Mouse (Mus musculus): ENCODE data around the gene Oit3. TPM values are rescaled to one million over a fixed set of nuclear protein-coding genes. Genes with fewer than 3 reads are reported as not detected.
"Not testable (repeated sequence)": the region's sequence is repeated elsewhere in the genome, so short reads cannot be mapped to it uniquely, and the experiment has no call there.

The Oit3 gene
- total RNA-seq, 2 experiments from 2014 or later: 0.16 TPM; not detected in 1

DNA sequence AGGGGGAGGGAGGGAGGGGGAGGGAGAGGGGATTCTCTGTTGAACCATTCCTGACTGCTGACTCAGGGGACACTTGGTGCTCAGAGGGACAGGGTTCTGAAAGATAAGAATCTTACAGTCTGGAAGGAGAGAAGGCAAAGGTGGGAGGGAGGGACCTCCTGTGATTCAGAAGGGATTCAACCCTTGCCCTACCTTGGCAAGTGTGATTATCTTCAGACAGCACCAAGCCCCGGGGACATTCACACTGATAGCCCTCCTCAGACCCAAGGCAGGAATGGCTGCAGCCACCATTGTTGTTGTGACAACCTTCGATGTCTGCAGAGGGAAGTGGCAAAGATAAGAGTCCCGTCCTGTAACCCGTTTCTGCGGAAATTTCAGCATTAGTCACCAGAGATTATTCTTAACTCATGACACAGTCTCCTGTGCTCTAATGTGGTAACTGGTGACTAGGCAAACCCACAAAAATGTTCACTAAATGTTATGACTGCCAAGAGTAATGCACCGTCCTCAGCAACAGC lies 10.8 kb downstream of the Oit3 start:
- no peak for DNase-seq (ENCODE audit: extremely low spot score in 1 of 2, low spot score in 1 of 2)

DNA sequence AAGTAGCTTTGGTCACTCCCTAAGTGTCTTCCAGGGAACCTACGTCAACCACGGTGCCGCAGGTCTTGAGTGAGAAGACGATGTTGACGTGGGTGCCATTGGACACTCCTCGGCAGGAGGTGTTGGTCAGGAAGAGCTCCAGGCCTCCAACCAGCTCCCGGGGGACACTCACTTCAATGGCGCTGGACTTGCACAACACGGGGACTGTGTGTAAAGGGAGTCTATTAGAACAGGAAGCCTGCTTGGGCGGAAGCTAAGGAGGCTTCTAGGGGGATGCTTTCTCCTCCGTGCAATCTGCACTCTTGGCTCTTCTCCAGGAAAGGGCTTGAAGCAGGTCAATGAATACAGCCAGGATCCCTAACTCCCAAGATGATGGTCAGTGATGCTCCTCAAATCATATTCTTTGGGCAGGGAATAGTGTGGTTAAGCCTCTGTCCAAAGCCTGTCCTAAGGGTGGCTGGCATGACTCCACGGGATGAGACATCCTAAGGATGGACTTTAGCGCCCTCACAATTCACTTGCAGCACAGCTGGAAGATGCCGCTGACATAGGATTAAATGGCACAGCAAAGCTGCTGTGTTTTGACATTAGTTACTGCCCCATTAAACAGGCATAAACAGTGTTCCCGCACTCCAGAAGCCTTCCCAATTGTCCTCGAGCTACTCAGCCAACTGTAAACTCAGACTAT lies 12.0 kb downstream of the Oit3 start:
- DNase-seq (ENCODE audit: extremely low spot score in 1 of 2, low spot score in 1 of 2): no peak

DNA sequence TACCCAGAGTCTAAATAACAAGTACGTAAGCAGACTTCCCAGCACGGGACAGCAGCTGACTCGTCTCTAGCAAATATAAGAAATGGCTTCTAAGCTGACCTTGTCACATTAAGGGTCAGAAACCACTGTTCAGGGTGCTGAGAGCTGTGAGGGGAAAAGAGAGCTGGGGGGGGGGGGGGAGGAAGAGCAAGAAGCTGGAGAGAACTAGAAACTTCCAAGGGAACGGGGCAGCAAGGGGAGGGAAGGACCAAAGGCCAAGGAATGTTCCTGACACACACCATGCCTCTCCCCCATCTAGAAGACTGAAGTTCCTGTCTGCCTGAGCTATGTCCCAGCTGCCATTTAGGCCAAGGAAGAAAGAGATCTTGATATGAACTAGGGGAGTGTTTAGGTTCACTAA lies 15.2 kb downstream of the Oit3 start:
- no peak for DNase-seq (ENCODE audit: extremely low spot score in 1 of 2, low spot score in 1 of 2)

DNA sequence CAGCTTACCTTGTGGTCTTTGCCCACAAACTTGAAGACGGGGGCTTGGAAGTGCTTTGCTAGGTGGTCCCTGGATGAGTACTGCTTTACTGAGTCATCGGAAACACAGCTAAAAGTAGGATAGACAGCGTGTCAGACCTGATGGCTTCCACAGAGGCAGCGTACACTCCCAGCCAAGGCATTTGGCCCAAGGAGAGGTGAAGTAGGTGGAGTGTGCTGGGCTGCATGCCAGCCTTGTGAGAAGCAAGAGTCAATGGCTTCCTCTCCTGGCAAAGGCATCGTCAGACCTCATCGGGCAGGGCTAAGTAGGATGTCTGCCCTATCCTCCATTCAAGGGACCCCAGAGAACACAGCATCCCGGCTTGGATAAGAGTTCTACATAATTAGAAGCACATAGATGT lies 16.2 kb downstream of the Oit3 start:
- no peak for DNase-seq (ENCODE audit: extremely low spot score in 1 of 2, low spot score in 1 of 2)

DNA sequence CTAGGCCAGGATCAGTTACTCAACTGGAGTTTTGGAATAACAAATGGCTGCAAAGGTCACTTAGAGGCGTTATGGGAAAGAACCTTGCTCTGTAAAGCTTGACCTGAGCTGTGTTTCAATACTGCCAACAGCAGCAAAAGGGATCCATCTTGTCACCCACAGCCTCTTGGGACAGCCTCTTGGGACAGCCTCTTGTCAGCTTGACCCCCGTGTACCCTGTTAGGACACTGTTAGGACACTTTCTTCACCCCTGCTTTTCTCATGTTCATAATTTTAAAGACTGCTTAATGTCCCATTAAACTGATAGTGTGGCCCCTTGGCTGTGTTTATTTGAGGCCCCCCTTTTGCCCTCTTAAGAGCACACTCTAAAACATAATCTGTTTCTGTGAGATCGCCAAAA lies 17.1 kb downstream of the Oit3 start:
- DNase-seq (ENCODE audit: extremely low spot score in 1 of 2, low spot score in 1 of 2): no peak

DNA sequence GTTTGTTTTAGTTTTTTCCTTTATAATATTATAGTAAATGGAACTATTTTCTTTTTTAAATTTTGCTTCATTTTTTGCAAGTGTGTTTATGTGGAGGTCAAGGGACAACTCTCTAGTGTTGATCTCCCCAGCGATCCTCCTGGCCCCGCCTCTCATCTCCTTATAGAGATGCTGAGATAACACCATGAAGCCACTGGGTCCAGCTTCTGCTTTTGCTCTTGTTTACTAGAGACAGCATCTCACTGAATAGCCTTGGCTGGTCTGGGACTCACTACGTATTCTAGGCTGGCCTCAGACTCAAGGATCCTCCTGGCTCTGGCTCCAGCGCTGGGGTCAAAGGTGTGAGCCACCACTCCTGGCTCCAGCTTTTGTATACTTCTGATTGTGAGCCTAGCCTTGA lies 22.1 kb downstream of the Oit3 start:
- no peak for DNase-seq (ENCODE audit: extremely low spot score in 1 of 2, low spot score in 1 of 2)

DNA sequence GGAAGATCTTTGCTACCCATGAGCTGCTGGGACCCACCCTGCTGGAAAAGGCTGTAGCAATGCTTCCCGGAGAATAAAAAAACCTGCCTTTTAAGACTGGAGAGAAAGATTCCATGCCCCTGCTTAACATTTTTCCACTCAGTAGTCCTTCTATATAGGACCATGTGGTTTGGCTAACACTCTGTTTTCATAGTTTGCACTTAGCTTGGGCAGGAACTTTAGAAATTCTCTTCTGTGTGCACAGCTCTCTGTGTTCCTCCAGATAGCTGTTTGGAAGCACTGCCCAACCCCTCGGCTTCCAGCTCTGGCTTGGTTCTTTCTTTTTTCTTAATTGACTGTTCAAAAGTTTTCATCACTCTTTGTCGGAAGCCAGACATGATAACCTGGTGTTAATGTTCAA lies 25.0 kb downstream of the Oit3 start:
- DNase-seq (ENCODE audit: extremely low spot score in 1 of 2, low spot score in 1 of 2): no peak

DNA sequence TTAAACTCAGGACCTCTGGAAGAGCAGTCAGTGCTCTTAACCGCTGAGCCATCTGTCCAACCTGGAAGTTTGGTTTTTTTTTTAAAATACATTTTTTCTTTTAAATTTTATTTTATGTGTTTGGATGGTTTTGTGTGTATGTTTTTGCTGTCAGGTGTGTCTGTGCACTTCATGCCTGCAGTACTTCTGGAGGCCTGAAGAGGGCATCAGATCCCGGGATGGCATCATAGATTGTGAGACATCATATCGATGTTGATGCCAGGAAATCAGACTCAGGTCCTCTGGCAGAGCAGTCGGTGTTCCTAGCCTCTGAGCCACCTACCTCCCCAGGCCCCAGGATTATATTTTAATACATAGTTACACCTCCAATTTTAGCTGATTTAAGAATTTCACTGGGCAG lies 27.9 kb downstream of the Oit3 start:
- DNase-seq (ENCODE audit: extremely low spot score in 1 of 2, low spot score in 1 of 2): no peak

DNA sequence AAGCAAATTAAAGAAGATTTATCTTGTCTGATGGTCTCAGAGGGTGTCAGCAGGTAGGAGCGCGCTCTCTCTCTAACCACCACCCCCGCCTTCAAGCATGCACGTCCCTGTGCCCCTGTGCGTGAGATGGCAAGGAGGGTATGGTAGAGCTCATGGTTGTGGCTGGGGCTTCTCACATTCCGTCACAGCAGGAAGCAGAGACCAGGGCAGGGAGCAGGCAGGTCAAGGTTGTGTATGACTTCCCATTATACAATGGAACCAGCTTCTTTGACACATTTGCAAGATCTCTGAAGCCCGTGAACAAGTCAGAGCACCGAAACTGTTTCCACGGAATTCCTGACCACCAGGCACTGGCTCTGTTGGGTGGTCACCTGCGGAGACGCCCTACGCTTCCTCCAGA lies 31.3 kb downstream of the Oit3 start:
- DNase-seq (ENCODE audit: extremely low spot score in 1 of 2, low spot score in 1 of 2): no peak

DNA sequence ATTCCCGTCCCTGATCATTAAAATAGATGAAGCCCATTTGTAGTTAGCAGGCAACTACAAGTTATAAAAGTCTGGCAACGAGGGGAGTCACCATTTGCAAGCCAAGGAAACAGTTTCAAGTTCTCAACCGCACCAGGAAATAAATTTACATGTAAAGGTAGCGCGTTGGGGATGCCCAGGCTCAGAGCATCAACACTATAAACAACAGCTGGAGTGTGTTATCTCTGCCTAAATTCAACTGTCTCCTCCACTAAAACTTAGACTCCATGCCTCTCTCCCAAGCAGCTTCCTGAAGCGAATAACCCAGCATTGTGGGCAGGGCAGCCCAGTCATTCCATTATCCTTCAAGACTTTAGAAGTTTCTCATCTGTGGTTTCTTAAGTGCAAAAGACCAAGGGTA lies 33.1 kb downstream of the Oit3 start:
- no peak for DNase-seq (ENCODE audit: extremely low spot score in 1 of 2, low spot score in 1 of 2)

DNA sequence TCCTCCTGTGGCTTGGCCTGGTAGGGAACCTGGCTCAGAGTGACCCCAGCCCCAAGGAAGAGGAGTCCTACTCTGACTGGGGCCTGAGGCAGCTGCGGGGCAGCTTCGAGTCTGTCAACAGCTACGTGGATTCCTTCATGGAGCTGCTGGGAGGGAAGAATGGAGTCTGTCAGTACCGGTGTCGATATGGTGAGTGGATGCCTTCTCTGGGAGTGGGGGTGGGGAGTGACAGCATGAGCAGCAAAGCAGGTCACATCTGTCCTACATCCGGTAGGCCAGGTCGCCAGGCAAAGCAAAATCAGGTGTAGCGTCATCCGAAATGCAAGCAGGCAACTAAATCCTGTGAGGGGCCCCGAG lies 37.8 kb downstream of the Oit3 start:
- no peak for DNase-seq (ENCODE audit: extremely low spot score in 1 of 2, low spot score in 1 of 2)

DNA sequence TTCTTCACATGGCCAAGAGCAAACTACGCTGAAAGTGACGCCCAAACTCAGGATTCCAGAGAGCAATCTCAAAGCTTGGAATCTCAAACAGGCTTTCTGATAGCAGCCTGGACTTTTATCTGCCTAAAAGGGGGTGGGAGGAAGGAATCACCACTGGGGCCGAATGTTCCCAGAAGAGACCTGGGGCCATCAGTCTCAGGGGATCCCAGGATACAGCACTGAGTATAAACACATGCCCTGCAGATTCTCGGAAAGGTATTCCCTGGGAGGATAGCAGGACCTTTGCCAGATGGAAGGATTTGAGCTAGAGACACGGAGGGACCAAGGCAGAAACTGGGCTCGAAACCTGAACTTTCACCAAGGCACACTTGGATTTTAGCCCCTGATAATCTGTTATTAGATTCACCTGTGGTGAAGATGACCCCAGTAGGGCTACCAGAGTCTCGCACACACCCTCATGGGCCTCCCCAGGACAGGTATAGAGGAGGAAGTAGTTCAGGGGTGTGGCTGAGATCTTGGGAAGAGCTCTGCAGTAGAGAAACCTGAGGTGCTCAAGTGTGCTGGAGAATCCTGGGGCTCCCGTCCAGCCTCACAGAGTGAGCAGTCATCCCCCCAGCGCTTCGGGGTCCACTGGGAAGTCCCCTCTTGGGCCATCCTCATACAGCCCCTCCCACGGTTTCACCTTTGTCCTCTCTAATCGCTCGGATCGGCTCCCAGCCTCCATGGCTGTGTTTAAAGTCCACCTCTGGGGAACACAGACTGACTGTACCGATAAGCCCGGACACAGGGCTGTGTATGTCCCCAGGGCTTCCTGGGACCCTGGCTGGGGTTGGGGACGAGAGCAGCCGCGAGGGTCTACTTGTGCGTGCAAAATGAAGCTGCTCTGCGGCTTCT lies 38.4 kb downstream of the Oit3 start, which contains the start of gene Pla2g12b:
Pla2g12b (plus strand) TSS at position 762 of the 894 bp plus-strand sequence.
- no peak for DNase-seq (ENCODE audit: extremely low spot score in 1 of 2, low spot score in 1 of 2)

DNA sequence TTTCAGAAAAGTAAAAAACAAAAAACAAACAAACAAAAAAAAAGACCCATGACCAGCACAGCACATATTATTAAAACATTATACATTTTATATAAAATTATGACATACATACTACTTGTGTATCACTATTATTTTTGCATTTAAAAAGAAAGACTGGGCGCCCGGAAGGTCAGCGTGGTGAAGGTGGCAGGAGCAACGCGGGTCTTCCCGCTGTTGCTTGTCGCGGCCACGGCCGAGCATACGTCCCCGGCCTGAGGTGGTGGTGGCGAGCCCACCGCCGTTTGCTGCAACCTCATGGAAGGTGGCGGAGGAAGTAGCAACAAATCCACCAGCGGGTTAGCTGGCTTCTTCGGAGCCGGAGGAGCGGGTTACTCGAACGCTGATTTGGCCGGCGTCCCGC lies 46.1 kb downstream of the Oit3 start, which contains the start of gene Gm10273:
Gm10273 (plus strand) TSS at position 172 of the 400 bp plus-strand sequence.
- DNase-seq (ENCODE audit: extremely low spot score in 1 of 2, low spot score in 1 of 2): not testable (repeated sequence)

DNA sequence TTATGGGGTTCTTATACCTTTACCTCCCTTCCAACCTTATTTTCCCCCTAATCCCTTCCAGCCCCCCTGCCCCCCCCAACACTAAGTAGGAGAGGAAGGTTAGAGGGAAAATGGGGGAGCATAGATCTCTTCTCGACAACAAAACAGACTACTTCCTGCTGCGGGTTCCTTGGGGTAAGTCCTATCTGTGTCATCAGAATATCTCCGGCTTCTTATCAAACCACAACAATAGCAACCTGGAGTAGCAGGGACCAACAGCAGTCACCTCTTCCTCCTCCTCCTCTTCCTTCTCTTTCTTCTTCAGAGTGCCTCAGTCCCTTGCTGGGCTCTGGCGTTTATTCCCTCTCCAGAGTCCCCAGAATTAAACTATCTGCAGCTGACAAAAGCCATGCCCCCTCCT lies 49.7 kb downstream of the Oit3 start:
- DNase-seq (ENCODE audit: extremely low spot score in 1 of 2, low spot score in 1 of 2): no peak

DNA sequence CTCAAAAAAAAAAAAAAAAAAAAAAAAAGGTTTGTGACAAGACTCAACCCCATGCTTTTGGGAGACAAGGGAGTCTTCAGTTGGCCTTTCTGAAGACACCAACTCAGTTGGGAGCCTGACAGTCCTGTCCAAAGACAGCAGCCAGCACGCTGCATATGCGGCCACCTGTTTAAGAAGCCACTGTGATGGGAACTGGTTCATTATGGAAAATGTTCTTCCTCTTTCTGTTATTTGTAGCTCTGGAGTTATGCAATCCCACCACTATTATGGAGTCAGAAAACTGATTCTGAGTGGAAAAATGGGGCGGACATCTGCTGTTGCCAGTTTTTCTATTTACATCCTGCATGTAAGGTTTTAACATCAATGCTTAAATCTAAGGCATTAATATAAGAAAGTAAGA lies 51.9 kb downstream of the Oit3 start:
- DNase-seq (ENCODE audit: extremely low spot score in 1 of 2, low spot score in 1 of 2): no peak

DNA sequence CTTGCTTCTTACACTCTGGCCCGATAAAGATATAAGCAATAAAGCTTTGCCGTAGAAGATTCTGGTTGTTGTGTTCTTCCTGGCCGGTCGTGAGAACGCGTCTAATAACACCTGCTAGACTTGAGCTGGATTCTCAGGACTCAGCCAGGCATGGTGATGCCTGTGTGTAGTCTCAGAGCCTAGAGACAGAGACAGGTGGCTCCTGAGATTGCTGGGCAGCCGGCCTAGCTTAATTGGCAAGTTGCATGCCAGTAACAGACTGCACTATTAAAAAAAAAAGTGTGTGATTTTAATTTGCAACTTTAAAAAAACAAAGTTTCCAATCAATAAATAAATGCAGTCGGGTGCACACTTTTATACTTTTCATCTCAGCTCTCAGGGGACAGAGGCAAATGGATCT lies 54.6 kb downstream of the Oit3 start:
- peak; percentile 18 to 46 for DNase-seq (ENCODE audit: extremely low spot score in 1 of 2, low spot score in 1 of 2)

DNA sequence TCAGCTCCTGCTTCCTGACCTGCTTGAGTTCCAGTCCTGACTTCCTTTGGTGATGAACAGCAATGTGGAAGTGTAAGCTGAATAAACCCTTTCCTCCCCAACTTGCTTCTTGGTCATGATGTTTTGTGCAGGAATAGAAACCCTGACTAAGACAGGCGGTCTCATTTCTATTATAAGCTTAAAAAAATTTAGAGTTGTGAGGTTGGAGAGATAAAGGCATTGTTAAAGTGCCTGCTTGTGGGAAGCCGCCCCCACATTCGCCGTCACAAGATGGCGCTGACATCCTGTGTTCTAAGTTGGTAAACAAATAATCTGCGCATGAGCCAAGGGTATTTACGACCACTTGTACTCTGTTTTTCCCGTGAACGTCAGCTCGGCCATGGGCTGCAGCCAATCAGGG lies 60.0 kb downstream of the Oit3 start:
- not testable (repeated sequence) for DNase-seq (ENCODE audit: extremely low spot score in 1 of 2, low spot score in 1 of 2)

DNA sequence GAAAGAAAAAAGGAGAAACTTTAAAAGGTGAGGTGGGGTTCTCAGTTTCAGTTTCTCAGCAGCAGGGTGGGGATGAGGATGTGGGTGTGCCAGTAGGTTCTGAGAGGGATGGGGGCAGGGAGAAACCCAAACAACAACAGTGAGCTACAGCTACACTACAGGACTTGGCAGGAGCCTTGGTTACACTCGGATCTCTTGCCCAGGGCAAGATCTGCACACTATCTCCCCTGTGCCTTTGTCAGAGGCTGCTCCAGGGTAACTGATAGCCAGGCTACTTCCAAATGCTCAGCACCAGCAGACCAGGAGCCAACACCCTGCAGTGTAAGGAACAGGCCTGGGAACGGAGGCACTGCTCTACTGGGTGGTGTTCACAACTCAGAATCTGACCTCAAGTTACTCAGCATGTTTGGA lies 61.2 kb downstream of the Oit3 start:
- DNase-seq (ENCODE audit: extremely low spot score in 1 of 2, low spot score in 1 of 2): no peak

DNA sequence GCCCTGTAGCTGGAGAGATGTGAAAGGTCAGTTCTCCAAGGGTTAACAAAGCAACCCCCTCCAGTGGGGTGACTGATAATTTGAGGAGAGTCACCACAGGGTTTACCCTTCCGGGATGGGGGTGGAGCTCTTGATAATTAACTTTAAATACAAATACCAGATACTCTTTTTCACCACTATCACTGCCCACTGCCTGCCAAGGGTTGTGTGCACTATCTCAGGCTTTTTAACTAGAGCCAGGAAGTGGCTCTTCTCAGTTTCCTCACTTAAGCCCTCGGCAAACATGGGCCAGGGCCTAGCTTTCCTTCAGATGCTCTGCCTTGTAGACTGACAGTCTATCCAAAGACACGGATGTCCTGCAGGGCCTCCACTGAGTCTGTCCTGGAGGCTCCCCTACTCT lies 61.7 kb downstream of the Oit3 start:
- no peak for DNase-seq (ENCODE audit: extremely low spot score in 1 of 2, low spot score in 1 of 2)

DNA sequence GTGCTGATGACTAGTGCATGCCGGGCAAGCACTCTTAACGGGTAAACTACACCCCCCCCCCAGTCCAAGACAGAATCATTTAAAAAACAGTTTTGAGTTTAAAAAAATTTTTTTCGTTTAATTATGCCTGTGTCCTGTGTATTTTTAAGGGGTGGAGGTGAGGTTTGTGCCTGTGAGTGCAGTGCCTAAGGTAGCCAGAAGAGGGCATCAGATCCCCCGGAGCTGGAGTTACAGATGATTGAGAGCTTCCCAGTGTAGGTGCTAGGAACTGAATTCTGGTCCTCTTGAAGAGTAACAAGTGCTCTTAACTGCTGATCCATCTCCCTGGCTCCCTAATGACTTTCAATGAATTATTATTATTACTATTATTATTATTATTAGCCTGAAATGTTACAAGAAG lies 62.9 kb downstream of the Oit3 start:
- no peak for DNase-seq (ENCODE audit: extremely low spot score in 1 of 2, low spot score in 1 of 2)

DNA sequence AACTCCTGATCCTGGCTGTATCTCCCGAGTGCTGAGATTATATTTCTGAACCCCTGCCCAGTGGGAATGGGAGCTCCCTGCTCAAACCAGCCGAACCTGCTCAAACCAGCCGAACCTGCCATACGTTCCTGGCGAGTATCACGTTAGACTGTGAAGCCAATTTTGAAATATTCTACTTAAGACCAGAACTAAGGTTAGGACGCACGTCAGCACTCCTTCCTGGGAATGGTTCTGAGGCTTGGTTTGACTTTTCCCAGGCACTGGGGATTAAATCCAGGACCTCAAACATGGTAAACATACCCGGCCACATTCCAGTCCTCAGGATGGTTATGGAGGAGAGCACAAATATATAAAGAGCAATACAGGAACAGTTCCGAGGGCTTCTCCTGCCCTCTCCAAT lies 63.7 kb downstream of the Oit3 start:
- no peak for DNase-seq (ENCODE audit: extremely low spot score in 1 of 2, low spot score in 1 of 2)

Data from layer of hippocampus, postnatal 25 days (tissue).